Comparison of ENCODE assay signal across 10 mouse cellular contexts in the genomic region with DNA sequence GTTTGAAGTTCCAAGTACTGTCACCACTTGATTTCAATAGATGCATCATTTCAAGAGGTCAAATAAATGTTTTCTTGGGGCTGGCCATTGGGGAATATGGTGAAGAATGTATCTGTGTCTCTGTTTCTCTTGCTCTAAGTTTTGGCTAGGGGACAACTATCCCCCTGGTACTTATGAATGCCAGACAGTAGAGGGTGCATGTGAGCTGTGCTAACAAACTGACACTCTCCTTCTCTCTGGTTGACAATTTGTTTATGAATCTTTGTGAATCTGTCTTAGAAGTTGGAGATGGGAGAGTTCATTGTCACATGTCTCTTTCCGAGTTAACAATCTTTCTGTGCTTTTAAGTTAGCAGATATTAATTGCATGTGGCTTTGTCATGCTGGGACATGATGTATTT. TPM values are rescaled to one million over a fixed set of nuclear protein-coding genes. Genes with fewer than 3 reads are reported as not detected.
A peak's percentile ranks its signal among the peaks of the same experiment; 100 is the strongest.
DNase-seq lines count a peak whose midpoint lies in the region; ATAC-seq and TF ChIP-seq lines count a peak whose summit lies in the region.
"Had no signal": no experiment of that assay in that cellular context is flagged by ENCODE, and none has a peak within 500 bp of the region (broad histone marks: within the 10 kb centered on the region; RNA-seq: fewer than 3 reads in every experiment).

No protein-coding gene starts in this region.

- no peak for ATAC-seq in hindbrain, postnatal 0 days
- no peak for ATAC-seq in hindbrain, embryonic 12.5 days (ENCODE audit: low FRiP score)
- no peak for ATAC-seq in midbrain, embryonic 14.5 days (ENCODE audit: low FRiP score, low TSS enrichment)
- no peak; the same call in 1 of the 2 replicates for ATAC-seq in midbrain, embryonic 15.5 days (replicated peaks)
- ATAC-seq in stomach, postnatal 0 days (ENCODE audit: low FRiP score, low TSS enrichment), result no peak
- ATAC-seq in erythroblast, adult 5-6 weeks (replicated peaks; ENCODE audit: low FRiP score, poor library complexity, severe bottlenecking), result no peak

- H3K4me1 ChIP-seq in hindbrain, postnatal 0 days (ENCODE audit: insufficient read depth, low read length), result no peaks in the 10 kb centered on the region
- no peaks in the 10 kb centered on the region for H3K4me1 ChIP-seq in hindbrain, embryonic 12.5 days
- no peaks in the 10 kb centered on the region for H3K4me1 ChIP-seq in midbrain, embryonic 14.5 days (ENCODE audit: control insufficient read depth, insufficient read depth, low read length)
- H3K4me1 ChIP-seq in midbrain, embryonic 15.5 days, result no peaks in the 10 kb centered on the region
- no peaks in the 10 kb centered on the region for H3K4me1 ChIP-seq in stomach, postnatal 0 days (replicated peaks; ENCODE audit: control insufficient read depth, insufficient read depth)

- H3K4me2 ChIP-seq in hindbrain, postnatal 0 days (ENCODE audit: low read depth, low read length), result no peak overlapping the region
- H3K4me2 ChIP-seq in hindbrain, embryonic 12.5 days (replicated peaks), result no peak overlapping the region
- no peak overlapping the region for H3K4me2 ChIP-seq in midbrain, embryonic 14.5 days (ENCODE audit: low read length)
- H3K4me2 ChIP-seq in midbrain, embryonic 15.5 days, result no peak overlapping the region
- no peak overlapping the region for H3K4me2 ChIP-seq in stomach, postnatal 0 days (replicated peaks; ENCODE audit: low read depth)

- TF ChIP-seq CTCF in hindbrain, postnatal 0 days (IDR thresholded peaks at IDR 0.05; ENCODE audit: low read depth), result peak; percentile 85
- TF ChIP-seq CTCF in brain, embryonic 14.5 days (IDR thresholded peaks at IDR 0.05; ENCODE audit: borderline replicate concordance, extremely low read depth, insufficient read depth, insufficient read length), result peak; percentile 60; the same call in 1 of the 2 replicates
- peak; percentile 74 for TF ChIP-seq CTCF in stomach, postnatal 0 days (IDR thresholded peaks at IDR 0.05; ENCODE audit: low read depth)

- no peaks in the 10 kb centered on the region for H3K9me3 ChIP-seq in hindbrain, postnatal 0 days (ENCODE audit: low read length)
- no peaks in the 10 kb centered on the region for H3K9me3 ChIP-seq in hindbrain, embryonic 12.5 days (replicated peaks)
- H3K9me3 ChIP-seq in midbrain, embryonic 14.5 days (ENCODE audit: control insufficient read depth, low read length), result no peaks in the 10 kb centered on the region
- no peaks in the 10 kb centered on the region for H3K9me3 ChIP-seq in midbrain, embryonic 15.5 days
- no peaks in the 10 kb centered on the region for H3K9me3 ChIP-seq in stomach, postnatal 0 days (ENCODE audit: control insufficient read depth, low read length)

- H3K36me3 ChIP-seq in hindbrain, postnatal 0 days (ENCODE audit: insufficient read depth, low read length), result no peaks in the 10 kb centered on the region
- H3K36me3 ChIP-seq in hindbrain, embryonic 12.5 days, result no peaks in the 10 kb centered on the region
- H3K36me3 ChIP-seq in midbrain, embryonic 14.5 days (ENCODE audit: control insufficient read depth, insufficient read depth, low read length), result no peaks in the 10 kb centered on the region
- H3K36me3 ChIP-seq in midbrain, embryonic 15.5 days (replicated peaks), result no peaks in the 10 kb centered on the region
- H3K36me3 ChIP-seq in stomach, postnatal 0 days (ENCODE audit: control insufficient read depth, insufficient read depth, low read length), result no peaks in the 10 kb centered on the region

- H3K4me3 ChIP-seq in hindbrain, postnatal 0 days (ENCODE audit: low read length), result no peak overlapping the region
- H3K4me3 ChIP-seq in hindbrain, embryonic 12.5 days, result no peak overlapping the region
- no peak overlapping the region for H3K4me3 ChIP-seq in midbrain, embryonic 14.5 days (replicated peaks; ENCODE audit: low read depth, low read length)
- H3K4me3 ChIP-seq in midbrain, embryonic 15.5 days, result no peak overlapping the region
- no peak overlapping the region for H3K4me3 ChIP-seq in stomach, postnatal 0 days (ENCODE audit: low read depth, low read length)

- peak; percentile 74 for DNase-seq in hindbrain, postnatal 0 days (ENCODE audit: low spot score)
- peak; percentile 70 for DNase-seq in midbrain, embryonic 14.5 days
- DNase-seq in brain, embryonic 14.5 days (ENCODE audit: low read depth), result peak; percentile 68
- DNase-seq in stomach, postnatal 0 days (ENCODE audit: low spot score), result no peak
- DNase-seq: cerebellum, postnatal 25 days had no signal

- TF ChIP-seq EP300 in stomach, postnatal 0 days (optimal IDR thresholded peaks at IDR 0.05), result no peak

- H3K9ac ChIP-seq in hindbrain, postnatal 0 days (replicated peaks; ENCODE audit: low read length), result no peak overlapping the region
- H3K9ac ChIP-seq in hindbrain, embryonic 12.5 days, result no peak overlapping the region
- no peak overlapping the region for H3K9ac ChIP-seq in midbrain, embryonic 14.5 days (replicated peaks; ENCODE audit: low read length)
- H3K9ac ChIP-seq in midbrain, embryonic 15.5 days, result no peak overlapping the region
- H3K9ac ChIP-seq in stomach, postnatal 0 days (ENCODE audit: low read length), result no peak overlapping the region

- H3K27ac ChIP-seq in hindbrain, postnatal 0 days, result no peak overlapping the region
- no peak overlapping the region for H3K27ac ChIP-seq in hindbrain, embryonic 12.5 days
- H3K27ac ChIP-seq in midbrain, embryonic 14.5 days (replicated peaks; ENCODE audit: low read depth, low read length), result no peak overlapping the region
- no peak overlapping the region for H3K27ac ChIP-seq in midbrain, embryonic 15.5 days
- H3K27ac ChIP-seq in stomach, postnatal 0 days (replicated peaks), result no peak overlapping the region

- WGBS in hindbrain, postnatal 0 days, result 67% methylated on average over 1 of the region's 1 CpGs
- WGBS in hindbrain, embryonic 12.5 days, result 54% methylated on average over 1 of the region's 1 CpGs
- WGBS in midbrain, embryonic 14.5 days, result 69% methylated on average over 1 of the region's 1 CpGs
- WGBS in midbrain, embryonic 15.5 days, result 72% methylated on average over 1 of the region's 1 CpGs
- 27% methylated on average over 1 of the region's 1 CpGs for WGBS in stomach, postnatal 0 days

- no peak for TF ChIP-seq POLR2A in brain, embryonic 14.5 days (IDR thresholded peaks at IDR 0.05; ENCODE audit: borderline replicate concordance, extremely low read depth, insufficient read depth, insufficient read length, poor library complexity, severe bottlenecking)

- no peaks in the 10 kb centered on the region for H3K27me3 ChIP-seq in hindbrain, postnatal 0 days (ENCODE audit: insufficient read depth, low read length)
- no peaks in the 10 kb centered on the region for H3K27me3 ChIP-seq in hindbrain, embryonic 12.5 days
- H3K27me3 ChIP-seq in midbrain, embryonic 14.5 days (ENCODE audit: control insufficient read depth, insufficient read depth, low read length), result no peaks in the 10 kb centered on the region
- no peaks in the 10 kb centered on the region for H3K27me3 ChIP-seq in midbrain, embryonic 15.5 days (replicated peaks)
- no peaks in the 10 kb centered on the region for H3K27me3 ChIP-seq in stomach, postnatal 0 days (ENCODE audit: control insufficient read depth, insufficient read depth, low read length)

RNA-seq across cellular contexts. Expression of a gene that starts 39.2 kb away (rescaled TPM):
- not detected in 2 replicates for total RNA-seq in hindbrain, postnatal 0 days (2014; rRNA removed)
- not detected in 2 replicates for polyA plus RNA-seq in hindbrain, postnatal 0 days (2015; fragmentation: Nextera tagmentation; extraction: Ambion mirVana)
- polyA plus RNA-seq in hindbrain, embryonic 12.5 days (2016; fragmentation: Nextera tagmentation; extraction: Ambion mirVana), result not detected in 2 replicates
- polyA plus RNA-seq in midbrain, embryonic 14.5 days (2014; fragmentation: Nextera tagmentation; extraction: Ambion mirVana), result not detected in 2 replicates
- polyA plus RNA-seq in midbrain, embryonic 15.5 days (2015; fragmentation: Nextera tagmentation; extraction: Ambion mirVana), result not detected in 2 replicates
- not detected in 2 replicates for polyA plus RNA-seq in brain, embryonic 14.5 days (2012; rRNA removed)
- not detected in 2 replicates for polyA plus RNA-seq in stomach, postnatal 0 days (2015; fragmentation: Nextera tagmentation; extraction: Ambion mirVana)
- total RNA-seq in erythroblast, adult 5-6 weeks (2015; ENCODE audit: low replicate concordance), result not detected in 2 replicates
- 1.1 TPM in 1 of 2 replicates, not detected in the other for total RNA-seq in erythroblast, adult 5-6 weeks (2017; ENCODE audit: low replicate concordance)
- total RNA-seq: granulocyte monocyte progenitor cell, adult 5-6 weeks had no signal
- polyA plus RNA-seq: small intestine, adult 2 months had no signal
